Mouse (Mus musculus): ENCODE measurements around the gene Hoxb1. TPM values are rescaled to one million over a fixed set of nuclear protein-coding genes. Genes with fewer than 3 reads are reported as not detected.

The Hoxb1 gene
- total and polyA plus RNA-seq, 2 experiments = not detected

DNA sequence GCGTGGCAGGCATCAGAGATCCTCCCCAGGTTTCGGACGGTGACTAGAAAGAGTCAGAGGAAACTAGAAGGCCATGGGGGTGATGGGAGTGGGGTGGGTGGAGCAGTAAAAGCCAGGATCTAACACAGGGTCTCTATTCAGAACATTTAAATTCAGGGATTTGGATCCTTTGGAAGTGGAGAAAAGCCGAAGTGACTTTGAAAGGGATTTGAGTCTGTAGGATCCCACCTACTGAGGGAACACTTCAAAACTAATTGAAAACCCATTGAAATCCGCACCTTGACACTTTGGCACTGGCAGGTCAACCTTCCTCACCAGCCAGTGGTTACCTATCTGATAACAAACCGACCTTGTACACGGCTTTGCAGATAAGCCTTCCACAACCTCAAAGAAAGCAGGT lies 9.3 kb downstream of the Hoxb1 start:
- peaks cover 9% of the 10 kb centered on the region; the same call in 1 of the 2 replicates for H3K27me3 ChIP-seq (ENCODE audit: control insufficient read depth, insufficient read depth, low read length)
- no peaks in the 10 kb centered on the region for H3K36me3 ChIP-seq (ENCODE audit: control insufficient read depth, insufficient read depth, low read length)
- H3K4me3 ChIP-seq (ENCODE audit: insufficient read depth, low read depth, low read length) = no peak overlapping the region
- TF ChIP-seq CTCF (IDR thresholded peaks at IDR 0.05; ENCODE audit: low read depth, low read length) = no peak
- no peak for TF ChIP-seq POLR2A (IDR thresholded peaks at IDR 0.05; ENCODE audit: extremely low read depth, insufficient read depth, low read length)
- no peak overlapping the region for H3K9ac ChIP-seq (ENCODE audit: low read depth, low read length)
- H3K79me2 ChIP-seq (ENCODE audit: control insufficient read depth, insufficient read depth, low read length) = no peaks in the 10 kb centered on the region
- no peaks in the 10 kb centered on the region for H3K4me1 ChIP-seq (ENCODE audit: control insufficient read depth, insufficient read depth, low read length)
- no peak overlapping the region for H3K27ac ChIP-seq (replicated peaks; ENCODE audit: insufficient read depth, low read depth, low read length)
- no peak for DNase-seq (ENCODE audit: extremely low read depth, low read depth, low spot score)
- WGBS = 17% methylated on average over 7 of the region's 7 CpGs

DNA sequence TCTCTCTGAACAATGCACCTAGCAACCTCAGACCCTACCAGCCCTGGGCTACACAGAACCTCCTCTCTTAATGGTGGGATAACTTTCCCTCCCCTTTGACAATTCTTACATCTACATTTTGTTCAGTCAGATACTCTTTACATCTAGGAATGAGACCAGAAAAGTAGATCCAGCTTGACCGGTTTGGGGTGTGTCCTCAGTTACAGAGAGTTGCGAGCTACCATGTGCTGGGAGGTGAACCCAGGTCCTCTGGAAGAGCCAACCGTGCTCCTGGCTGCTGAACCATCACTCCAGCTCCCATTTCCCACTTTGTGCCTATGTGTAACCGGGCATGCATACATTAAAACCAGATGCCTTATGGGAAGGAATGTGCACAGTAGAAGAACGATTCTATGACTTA lies 17.8 kb downstream of the Hoxb1 start:
- WGBS = 73% methylated on average over 5 of the region's 5 CpGs
- Histone ChIP-seq H3K79me2 (ENCODE audit: control insufficient read depth, insufficient read depth, low read length) (no peaks in the 10 kb centered on the region), H3K36me3 (ENCODE audit: control insufficient read depth, insufficient read depth, low read length) (no peaks in the 10 kb centered on the region), H3K9ac (ENCODE audit: low read depth, low read length) (no peak overlapping the region), H3K4me1 (ENCODE audit: control insufficient read depth, insufficient read depth, low read length) (no peaks in the 10 kb centered on the region), H3K4me3 (ENCODE audit: insufficient read depth, low read depth, low read length) (no peak overlapping the region), H3K27me3 (ENCODE audit: control insufficient read depth, insufficient read depth, low read length) (no peaks in the 10 kb centered on the region; the same call in 1 of the 2 replicates), H3K27ac (replicated peaks; ENCODE audit: insufficient read depth, low read depth, low read length) (no peak overlapping the region)
- DNase-seq (ENCODE audit: extremely low read depth, low read depth, low spot score) = no peak
- TF ChIP-seq POLR2A (IDR thresholded peaks at IDR 0.05; ENCODE audit: extremely low read depth, insufficient read depth, low read length) (no peak), CTCF (IDR thresholded peaks at IDR 0.05; ENCODE audit: low read depth, low read length) (no peak)

DNA sequence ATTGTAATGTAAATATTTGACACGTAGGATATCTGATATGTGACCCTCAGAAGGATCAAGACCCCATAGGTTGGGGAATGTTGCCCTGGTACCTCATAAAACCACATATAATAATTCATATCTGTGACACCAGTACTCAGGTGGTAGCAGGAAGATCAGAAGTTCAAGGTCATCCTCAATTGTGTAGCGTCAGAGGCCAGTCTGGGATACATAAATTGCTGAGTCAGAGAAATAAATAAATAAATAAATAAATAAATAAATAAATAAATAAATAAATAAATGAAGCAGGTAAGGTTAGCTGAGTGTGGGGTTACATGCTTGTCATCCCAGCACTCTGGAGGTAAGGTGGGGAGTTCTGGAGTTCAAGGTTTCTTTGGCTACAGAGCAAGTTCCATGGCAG lies 22.1 kb downstream of the Hoxb1 start:
- Histone ChIP-seq H3K27me3 (ENCODE audit: control insufficient read depth, insufficient read depth, low read length) (peaks cover 3% of the 10 kb centered on the region; the same call in 1 of the 2 replicates), H3K79me2 (ENCODE audit: control insufficient read depth, insufficient read depth, low read length) (no peaks in the 10 kb centered on the region)
- WGBS = 79% methylated on average over 2 of the region's 2 CpGs

DNA sequence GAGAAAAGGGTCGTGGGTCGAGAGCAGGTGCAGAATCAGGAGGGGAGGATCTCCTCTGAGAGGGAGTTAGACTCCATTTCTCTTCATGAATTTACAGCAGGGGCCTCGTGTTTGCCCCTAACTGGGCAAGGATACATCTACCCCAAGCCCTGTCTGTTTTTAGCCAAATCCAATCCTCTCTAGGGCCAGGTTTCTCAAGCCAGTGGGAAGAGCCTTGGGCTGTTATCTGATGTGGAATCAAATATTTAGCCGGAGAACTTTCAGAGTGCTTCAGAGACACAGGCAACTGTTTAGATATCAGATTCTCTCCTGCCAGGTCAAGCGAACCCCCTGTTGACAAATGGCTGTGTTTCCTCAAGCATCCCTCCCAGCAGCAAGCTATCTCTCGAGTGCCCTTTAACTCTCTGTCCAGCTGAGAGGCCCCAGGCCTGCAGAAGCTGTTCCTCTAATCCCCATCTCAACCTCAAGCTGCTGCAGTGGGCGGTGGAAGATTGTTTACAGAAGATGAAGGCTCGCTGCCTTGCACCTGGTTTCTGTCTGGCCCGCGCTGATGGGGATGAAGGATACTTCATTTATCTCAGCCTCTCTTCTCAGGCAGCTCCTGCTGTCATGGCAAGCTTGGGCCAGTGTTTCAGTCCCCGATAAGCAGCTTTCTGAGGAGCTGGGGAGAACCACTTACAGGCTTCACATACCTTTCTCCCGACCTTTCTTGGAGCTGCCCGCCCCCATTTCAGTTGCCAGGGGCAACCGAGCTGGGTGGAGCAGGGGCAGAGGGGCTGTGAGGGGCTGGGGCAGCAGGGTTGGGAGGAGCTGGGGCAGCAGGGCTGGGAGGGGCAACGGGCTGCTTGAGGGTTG lies 31.4 kb downstream of the Hoxb1 start:
- Histone ChIP-seq H3K9ac (ENCODE audit: low read depth, low read length) (no peak overlapping the region), H3K36me3 (ENCODE audit: control insufficient read depth, insufficient read depth, low read length) (no peaks in the 10 kb centered on the region), H3K79me2 (ENCODE audit: control insufficient read depth, insufficient read depth, low read length) (no peaks in the 10 kb centered on the region), H3K27me3 (ENCODE audit: control insufficient read depth, insufficient read depth, low read length) (peaks cover 2% of the 10 kb centered on the region; the same call in 1 of the 2 replicates), H3K27ac (replicated peaks; ENCODE audit: insufficient read depth, low read depth, low read length) (no peak overlapping the region), H3K4me3 (ENCODE audit: insufficient read depth, low read depth, low read length) (no peak overlapping the region), H3K4me1 (ENCODE audit: control insufficient read depth, insufficient read depth, low read length) (no peaks in the 10 kb centered on the region)
- 44% methylated on average over 15 of the region's 15 CpGs for WGBS
- DNase-seq (ENCODE audit: extremely low read depth, low read depth, low spot score) = no peak
- TF ChIP-seq CTCF (IDR thresholded peaks at IDR 0.05; ENCODE audit: low read depth, low read length) = no peak
- TF ChIP-seq POLR2A (IDR thresholded peaks at IDR 0.05; ENCODE audit: extremely low read depth, insufficient read depth, low read length) = no peak

More for the DNA sequence above, 22.1 kb downstream of the Hoxb1 start:
- DNase-seq (ENCODE audit: extremely low read depth, low read depth, low spot score) = no peak
- Histone ChIP-seq H3K36me3 (ENCODE audit: control insufficient read depth, insufficient read depth, low read length) (no peaks in the 10 kb centered on the region), H3K27ac (replicated peaks; ENCODE audit: insufficient read depth, low read depth, low read length) (no peak overlapping the region), H3K4me3 (ENCODE audit: insufficient read depth, low read depth, low read length) (no peak overlapping the region), H3K9ac (ENCODE audit: low read depth, low read length) (no peak overlapping the region), H3K4me1 (ENCODE audit: control insufficient read depth, insufficient read depth, low read length) (no peaks in the 10 kb centered on the region)
- TF ChIP-seq CTCF (IDR thresholded peaks at IDR 0.05; ENCODE audit: low read depth, low read length) = no peak
- TF ChIP-seq POLR2A (IDR thresholded peaks at IDR 0.05; ENCODE audit: extremely low read depth, insufficient read depth, low read length) = no peak

DNA sequence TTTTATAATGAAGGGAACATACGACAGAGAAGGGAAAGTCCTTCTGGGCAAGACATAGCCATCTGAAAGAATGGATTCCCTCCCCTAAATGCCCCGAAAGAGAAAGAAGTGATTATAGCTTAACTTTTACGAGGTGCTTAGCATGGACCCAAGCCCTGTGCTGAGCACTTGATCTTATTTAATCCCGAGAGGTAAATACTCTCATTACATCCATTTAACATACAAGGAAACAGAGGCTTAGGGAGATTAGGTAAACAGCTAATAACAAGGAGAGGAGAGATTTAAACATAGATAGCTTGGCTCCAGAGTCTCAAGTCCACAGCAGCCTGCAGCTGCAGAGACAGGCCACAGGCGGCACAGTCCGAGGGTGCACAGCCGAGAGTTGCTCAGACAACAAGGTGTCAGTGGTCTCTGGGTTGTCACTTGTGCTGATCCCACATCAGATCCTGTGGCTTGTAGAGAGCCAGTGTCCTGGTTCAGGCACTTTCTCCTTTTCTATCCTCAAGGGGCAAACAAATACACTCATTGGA lies 32.3 kb downstream of the Hoxb1 start:
- 38% methylated on average over 7 of the region's 7 CpGs for WGBS
- Histone ChIP-seq H3K4me3 (ENCODE audit: insufficient read depth, low read depth, low read length) (no peak overlapping the region), H3K27ac (replicated peaks; ENCODE audit: insufficient read depth, low read depth, low read length) (no peak overlapping the region), H3K36me3 (ENCODE audit: control insufficient read depth, insufficient read depth, low read length) (no peaks in the 10 kb centered on the region), H3K79me2 (ENCODE audit: control insufficient read depth, insufficient read depth, low read length) (no peaks in the 10 kb centered on the region), H3K9ac (ENCODE audit: low read depth, low read length) (no peak overlapping the region), H3K4me1 (ENCODE audit: control insufficient read depth, insufficient read depth, low read length) (no peaks in the 10 kb centered on the region), H3K27me3 (ENCODE audit: control insufficient read depth, insufficient read depth, low read length) (peaks cover 2% of the 10 kb centered on the region; the same call in 1 of the 2 replicates)
- no peak for DNase-seq (ENCODE audit: extremely low read depth, low read depth, low spot score)
- TF ChIP-seq CTCF (IDR thresholded peaks at IDR 0.05; ENCODE audit: low read depth, low read length) (no peak), POLR2A (IDR thresholded peaks at IDR 0.05; ENCODE audit: extremely low read depth, insufficient read depth, low read length) (no peak)

DNA sequence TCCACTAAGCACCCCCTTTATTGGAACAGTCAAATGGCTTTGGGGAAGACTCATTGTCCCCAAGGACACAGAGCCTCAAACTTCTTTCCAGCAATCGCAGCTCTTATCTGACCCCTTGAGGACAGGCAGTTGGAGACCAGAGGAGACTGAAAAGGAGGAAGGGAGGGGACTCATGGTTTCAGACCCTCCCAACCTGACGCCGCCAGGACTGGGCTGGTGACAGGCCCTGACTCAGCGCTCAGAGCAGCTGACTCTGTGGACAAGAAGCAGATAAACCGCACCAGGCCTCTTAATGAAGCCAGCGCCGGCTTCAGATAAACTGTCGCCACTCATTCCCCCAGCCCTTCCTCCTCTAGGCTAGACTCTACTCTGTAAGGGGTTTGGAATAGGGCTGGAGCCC lies 34.4 kb downstream of the Hoxb1 start:
- Histone ChIP-seq H3K36me3 (ENCODE audit: control insufficient read depth, insufficient read depth, low read length) (no peaks in the 10 kb centered on the region), H3K79me2 (ENCODE audit: control insufficient read depth, insufficient read depth, low read length) (no peaks in the 10 kb centered on the region), H3K4me1 (ENCODE audit: control insufficient read depth, insufficient read depth, low read length) (no peaks in the 10 kb centered on the region; the same call in 1 of the 2 replicates), H3K27ac (replicated peaks; ENCODE audit: insufficient read depth, low read depth, low read length) (no peak overlapping the region), H3K27me3 (ENCODE audit: control insufficient read depth, insufficient read depth, low read length) (peaks cover 5% of the 10 kb centered on the region; the same call in 1 of the 2 replicates), H3K9ac (ENCODE audit: low read depth, low read length) (no peak overlapping the region), H3K4me3 (ENCODE audit: insufficient read depth, low read depth, low read length) (no peak overlapping the region)
- TF ChIP-seq CTCF (IDR thresholded peaks at IDR 0.05; ENCODE audit: low read depth, low read length) (no peak), POLR2A (IDR thresholded peaks at IDR 0.05; ENCODE audit: extremely low read depth, insufficient read depth, low read length) (no peak)
- 51% methylated on average over 8 of the region's 8 CpGs for WGBS
- no peak for DNase-seq (ENCODE audit: extremely low read depth, low read depth, low spot score)

All from liver, adult 2 months (tissue).